Mouse (Mus musculus) brain, embryonic 14.5 days (tissue): ENCODE measurements at regions not wholly inside any gene's neighbourhood (a gene's known extent, or its start where the extent isn't known, plus 50 kb on each side); places are given as distances from the start of the nearest gene placed in this dataset.

Experiments used
- DNase-seq: peaks from one replicate; pipeline ENCODE4 v3.0.0-alpha.2; 2011; ENCODE audit warnings: low read depth
- CTCF ChIP-seq: fragments of 200-500 bp; IDR thresholded peaks from 2 replicates; pipeline ENCODE4 v1.5.1; 2012; ENCODE audit warnings: inconsistent platforms, mild to moderate bottlenecking, moderate library complexity, borderline replicate concordance; ENCODE audit not compliant: insufficient read depth, insufficient read length; ENCODE audit errors: extremely low read depth
- POLR2A ChIP-seq: fragments of 200-500 bp; IDR thresholded peaks from 2 replicates; pipeline ENCODE4 v1.6.1; 2012; ENCODE audit warnings: mild to moderate bottlenecking, inconsistent platforms, borderline replicate concordance; ENCODE audit not compliant: poor library complexity, insufficient read depth, insufficient read length, severe bottlenecking; ENCODE audit errors: extremely low read depth

GRCm38 (mm10) chr14:91478358-91478870, 2412.1 kb downstream of the Pcdh9 start:
- no peak for TF ChIP-seq CTCF
- no peak for TF ChIP-seq POLR2A
- no peak for DNase-seq

- peak; percentile 93 for DNase-seq
- no peak for TF ChIP-seq CTCF
- TF ChIP-seq POLR2A: no peak
Observed at GRCm38 (mm10) chr14:91463910-91464309, 2426.6 kb downstream of the Pcdh9 start.

- DNase-seq: peak; percentile 79
- TF ChIP-seq POLR2A (no peak), CTCF (no peak)
Observed at GRCm38 (mm10) chr14:91462671-91463070, 2427.8 kb downstream of the Pcdh9 start.

- no peak for DNase-seq
- TF ChIP-seq POLR2A (no peak), CTCF (no peak)
Observed at GRCm38 (mm10) chr14:91458756-91459155, 2431.7 kb downstream of the Pcdh9 start.
